Mouse (Mus musculus) urinary bladder, adult 2 months (tissue): ENCODE measurements around the gene Tspan18. TPM values are rescaled to one million over a fixed set of nuclear protein-coding genes. Genes with fewer than 3 reads are reported as not detected.

Experiments
- DNase-seq: peaks from one replicate; pipeline ENCODE4 v3.0.0; 2022; ENCODE audit warnings: low spot score
- polyA plus RNA-seq: library from polyadenylated mRNA; depleted of rRNA; stranded (reverse); fragments of >200 nt; gene quantifications from 2 replicates; pipeline ENCODE4 v1.2.3, GENCODE M21; 2012

Tspan18 gene
- polyA plus RNA-seq, 1 experiment, result 19.8 TPM

GRCm38 (mm10) chr2:93187323-93187996, 146.8 kb downstream of the Tspan18 start, which contains the start of gene Trp53i11:
TSS of gene Trp53i11 (plus strand) at chr2:93187548.
- DNase-seq, result peak; percentile 88

GRCm38 (mm10) chr2:93182859-93183258, 151.4 kb downstream of the Tspan18 start:
- no peak for DNase-seq

- DNase-seq, result no peak
These were observed 154.0 kb downstream of the Tspan18 start for GRCm38 (mm10) chr2:93180077-93180844.

GRCm38 (mm10) chr2:93179603-93180002, 154.7 kb downstream of the Tspan18 start:
- no peak for DNase-seq

- no peak for DNase-seq
These were observed 156.0 kb downstream of the Tspan18 start for GRCm38 (mm10) chr2:93178313-93178677.

GRCm38 (mm10) chr2:93177668-93178312, 156.5 kb downstream of the Tspan18 start:
- no peak for DNase-seq

GRCm38 (mm10) chr2:93176871-93177667, 157.2 kb downstream of the Tspan18 start:
- DNase-seq, result no peak

- no peak for DNase-seq
These were observed 158.0 kb downstream of the Tspan18 start for GRCm38 (mm10) chr2:93176193-93176798.

GRCm38 (mm10) chr2:93175721-93176120, 158.6 kb downstream of the Tspan18 start:
- DNase-seq, result no peak

GRCm38 (mm10) chr2:93175278-93175677, 159.0 kb downstream of the Tspan18 start:
- DNase-seq, result no peak

GRCm38 (mm10) chr2:93174159-93174558, 160.1 kb downstream of the Tspan18 start:
- DNase-seq, result no peak

- DNase-seq, result no peak
These were observed 161.8 kb downstream of the Tspan18 start for GRCm38 (mm10) chr2:93172460-93172859.

- DNase-seq, result no peak
These were observed 162.4 kb downstream of the Tspan18 start for GRCm38 (mm10) chr2:93171929-93172328.

GRCm38 (mm10) chr2:93170845-93171200, 163.5 kb downstream of the Tspan18 start:
- DNase-seq, result no peak

GRCm38 (mm10) chr2:93170156-93170844, 164.0 kb downstream of the Tspan18 start:
- no peak for DNase-seq

- DNase-seq, result no peak
These were observed 167.4 kb downstream of the Tspan18 start for GRCm38 (mm10) chr2:93166734-93167406.

- DNase-seq, result no peak
These were observed 168.0 kb downstream of the Tspan18 start for GRCm38 (mm10) chr2:93166295-93166694.

- DNase-seq, result no peak
These were observed 170.5 kb downstream of the Tspan18 start for GRCm38 (mm10) chr2:93163750-93164335.

- no peak for DNase-seq
These were observed 171.0 kb downstream of the Tspan18 start for GRCm38 (mm10) chr2:93163317-93163716.

- DNase-seq, result no peak
These were observed 171.5 kb downstream of the Tspan18 start for GRCm38 (mm10) chr2:93162791-93163190.
